Mouse (Mus musculus) heart, embryonic 14.5 days (tissue): ENCODE measurements around the gene Celf2. TPM values are rescaled to one million over a fixed set of nuclear protein-coding genes. Genes with fewer than 3 reads are reported as not detected.

Experiments
- ATAC-seq: fragments of 200-750 bp; cut with Nextera tagmentation; 2 replicates; pipeline ENCODE4 v1.8.0; 2017; ENCODE audit warnings: low read depth, moderate TSS enrichment; ENCODE audit not compliant: insufficient number of reproducible peaks, insufficient read depth, low FRiP score
- H3K27ac ChIP-seq, 2 experiments: fragments of 200-500 bp in 1 of 2; fragments of 300-500 bp in 1 of 2; sonication (generic) in 1 of 2; replicated peaks in 1 of 2; 2 replicates each; pipeline ENCODE4 v1.5.1; 2012 to 2014; ENCODE audit warnings: low read depth in 2 of 2, low read length in 2 of 2, control low read depth in 1 of 2, mild to moderate bottlenecking in 1 of 2, mixed read lengths in 1 of 2; ENCODE audit not compliant: control insufficient read depth in 1 of 2, insufficient read depth in 1 of 2
- H3K27me3 ChIP-seq: fragments of 300-500 bp; sonication (generic); 2 replicates; pipeline ENCODE4 v1.6.1; 2014; ENCODE audit warnings: mild to moderate bottlenecking, low read length, control low read depth; ENCODE audit not compliant: control insufficient read depth, insufficient read depth
- H3K36me3 ChIP-seq: fragments of 300-500 bp; sonication (generic); 2 replicates; pipeline ENCODE4 v1.6.1; 2014; ENCODE audit warnings: mild to moderate bottlenecking, control low read depth, low read length, mixed read lengths; ENCODE audit not compliant: control insufficient read depth, insufficient read depth
- H3K4me1 ChIP-seq, 2 experiments: fragments of 200-500 bp in 1 of 2; fragments of 300-500 bp in 1 of 2; sonication (generic) in 1 of 2; 2 replicates each; pipeline ENCODE4 v1.6.1; 2012 to 2014; ENCODE audit warnings: low read length in 2 of 2, control low read depth in 1 of 2, mixed read lengths in 1 of 2; ENCODE audit not compliant: control insufficient read depth in 2 of 2, insufficient read depth in 2 of 2
- H3K4me2 ChIP-seq: fragments of 300-500 bp; sonication (generic); 2 replicates; pipeline ENCODE4 v1.6.1; 2014; ENCODE audit warnings: mild to moderate bottlenecking, low read length
- H3K4me3 ChIP-seq, 2 experiments: fragments of 200-500 bp in 1 of 2; fragments of 300-500 bp in 1 of 2; sonication (generic) in 1 of 2; 2 replicates each; pipeline ENCODE4 v1.5.1; 2012 to 2014; ENCODE audit warnings: low read length in 2 of 2, mild to moderate bottlenecking in 2 of 2, control low read depth in 1 of 2, low read depth in 1 of 2, moderate library complexity in 1 of 2; ENCODE audit not compliant: control insufficient read depth in 1 of 2, insufficient read depth in 1 of 2
- H3K9ac ChIP-seq: fragments of 300-500 bp; sonication (generic); 2 replicates; pipeline ENCODE4 v1.6.1; 2014; ENCODE audit warnings: mild to moderate bottlenecking, low read length
- H3K9me3 ChIP-seq: fragments of 300-500 bp; sonication (generic); 2 replicates; pipeline ENCODE4 v1.6.1; 2016; ENCODE audit warnings: low read length, control low read depth; ENCODE audit not compliant: control insufficient read depth
- WGBS: fragments of 180-500 bp; shearing (Covaris S2); extraction: QIAGEN DNeasy Blood & Tissue Kit; methylation state at CpG from one replicate; pipeline ENCODE4 v1.1.7; 2014; 5-methylcytosine and 5-hydroxymethylcytosine counted together
- polyA plus RNA-seq: library from polyadenylated mRNA; unstranded; fragments of >200 nt; fragmentation: Nextera tagmentation; extraction: Ambion mirVana; gene quantifications from 2 replicates; pipeline ENCODE4 v1.2.1, GENCODE M21; 2014

Gene Celf2
- polyA plus RNA-seq, 1 experiment from 2014 or later: 66.5 TPM

- Histone ChIP-seq H3K9ac (no peak overlapping the region), H3K4me3 (no peak overlapping the region), H3K27me3 (no peaks in the 10 kb centered on the region), H3K9me3 (no peaks in the 10 kb centered on the region), H3K27ac (no peak overlapping the region), H3K36me3 (0 out of 2 replicates have a peak, but pooled peaks cover 4% of the 10 kb centered on the region), H3K4me1 (no peaks in the 10 kb centered on the region), H3K4me2 (no peak overlapping the region)
- no peak for ATAC-seq
- 87% methylated on average over 6 of the region's 6 CpGs for WGBS
Observed at GRCm38 (mm10) chr2:7017384-7018113, 491.8 kb downstream of the Celf2 start.

DNA sequence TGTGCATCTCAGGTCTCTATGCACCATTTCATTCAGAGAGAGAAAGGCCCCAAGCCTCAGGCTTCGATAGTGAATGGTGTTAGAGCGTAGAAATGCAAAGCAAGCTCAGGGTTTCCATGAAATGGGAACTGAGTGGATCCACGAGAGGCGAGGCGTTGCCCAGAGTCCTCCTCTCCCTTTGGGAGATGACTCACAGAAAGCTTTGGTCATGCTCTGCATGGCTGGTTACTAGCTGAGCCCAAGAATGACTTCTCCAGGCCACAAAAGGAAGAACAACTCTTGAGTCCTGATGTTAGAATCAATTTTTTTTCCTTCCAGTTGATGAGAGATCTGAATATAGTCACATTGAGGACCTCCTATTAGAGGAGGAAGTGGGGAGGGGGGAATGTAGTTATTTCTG is 496.2 kb downstream of the Celf2 start:
- Histone ChIP-seq H3K27ac (no peak overlapping the region), H3K4me2 (no peak overlapping the region), H3K4me1 (no peaks in the 10 kb centered on the region), H3K9ac (no peak overlapping the region), H3K9me3 (no peaks in the 10 kb centered on the region), H3K4me3 (no peak overlapping the region), H3K36me3 (0 out of 2 replicates have a peak, but pooled peaks cover 3% of the 10 kb centered on the region), H3K27me3 (no peaks in the 10 kb centered on the region)
- no peak for ATAC-seq
- WGBS: 92% methylated on average over 5 of the region's 5 CpGs

GRCm38 (mm10) chr2:7006816-7007215 is 502.5 kb downstream of the Celf2 start:
- Histone ChIP-seq H3K9me3 (no peaks in the 10 kb centered on the region), H3K27me3 (no peaks in the 10 kb centered on the region), H3K4me3 (no peak overlapping the region), H3K27ac (no peak overlapping the region), H3K36me3 (no peaks in the 10 kb centered on the region), H3K4me1 (no peaks in the 10 kb centered on the region), H3K4me2 (no peak overlapping the region), H3K9ac (no peak overlapping the region)
- ATAC-seq: no peak
- 91% methylated on average over 3 of the region's 3 CpGs for WGBS

DNA sequence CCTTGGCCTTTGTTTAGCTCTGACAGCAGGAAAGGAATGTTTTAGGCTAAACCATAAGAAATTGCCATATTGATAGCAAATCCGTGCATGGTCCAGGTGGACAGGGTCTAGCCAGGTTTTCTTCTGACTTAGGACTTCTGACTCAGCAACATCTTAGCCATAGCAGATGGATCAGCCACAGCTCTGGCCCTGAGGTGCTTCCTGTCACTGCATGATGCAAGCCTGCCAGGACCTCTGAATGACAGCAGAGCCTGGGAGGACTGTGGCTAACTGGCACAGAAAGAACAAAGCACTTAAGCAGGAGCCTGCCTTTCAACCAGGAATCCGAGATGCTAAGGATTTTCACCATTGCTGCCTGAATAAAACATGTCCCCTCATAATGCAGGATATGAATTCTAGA is 507.4 kb downstream of the Celf2 start:
- no peaks in the 10 kb centered on the region for H3K27me3 ChIP-seq
- ATAC-seq: no peak
- WGBS: 36% methylated on average over 2 of the region's 2 CpGs
- no peaks in the 10 kb centered on the region for H3K9me3 ChIP-seq
- no peaks in the 10 kb centered on the region for H3K4me1 ChIP-seq
- H3K9ac ChIP-seq: no peak overlapping the region
- H3K36me3 ChIP-seq: no peaks in the 10 kb centered on the region
- H3K4me3 ChIP-seq: no peak overlapping the region
- H3K27ac ChIP-seq: no peak overlapping the region
- no peak overlapping the region for H3K4me2 ChIP-seq

DNA sequence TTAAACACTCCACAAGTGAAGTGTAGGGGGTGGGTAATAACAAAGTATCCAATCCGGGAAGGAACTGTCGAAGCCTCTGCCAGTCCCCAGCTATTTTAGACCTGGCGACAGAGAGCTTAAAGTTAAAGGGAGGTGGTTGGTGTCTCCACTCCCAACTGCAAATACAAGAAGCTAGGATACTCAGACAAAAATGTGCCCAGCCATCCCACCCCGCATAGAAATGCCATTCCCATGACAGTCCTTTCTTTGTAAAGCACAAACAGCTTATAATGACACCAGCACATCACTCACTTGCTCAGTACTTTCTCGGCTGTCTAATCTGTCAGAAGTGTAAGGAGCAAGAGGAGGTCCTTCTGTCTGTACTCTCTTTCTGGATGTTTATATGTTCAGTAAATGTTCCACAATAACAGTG is 518.3 kb downstream of the Celf2 start:
- peaks cover 6 to 21% of the 10 kb centered on the region in 2 experiments for H3K4me1 ChIP-seq
- 26% methylated on average over 5 of the region's 5 CpGs for WGBS
- no peak overlapping the region for H3K4me3 ChIP-seq
- no peaks in the 10 kb centered on the region for H3K9me3 ChIP-seq
- peak; percentile 54 for ATAC-seq
- no peak overlapping the region for H3K9ac ChIP-seq
- no peaks in the 10 kb centered on the region for H3K36me3 ChIP-seq
- H3K27ac ChIP-seq: peak overlapping the region; percentile 60 to 82
- no peaks in the 10 kb centered on the region for H3K27me3 ChIP-seq
- peak overlapping the region; percentile 44 for H3K4me2 ChIP-seq

DNA sequence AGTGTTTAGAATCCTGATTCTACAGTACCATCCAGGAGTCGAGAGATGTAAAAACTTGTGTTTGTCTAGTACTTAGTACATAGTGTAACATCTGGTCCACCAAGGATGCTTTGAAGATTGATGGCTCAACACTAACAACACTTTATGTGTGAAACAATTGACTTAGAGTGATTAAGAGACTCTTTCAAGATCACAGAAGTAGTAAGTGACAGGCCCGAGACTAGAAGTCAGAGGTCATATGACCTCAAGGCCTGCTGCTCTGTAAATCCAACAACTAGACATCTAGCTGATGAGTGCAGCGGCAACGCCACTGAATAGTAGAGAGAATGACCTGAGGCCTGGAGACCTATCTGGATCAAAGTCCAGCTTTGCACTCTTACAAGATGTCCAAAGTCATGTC is 523.7 kb downstream of the Celf2 start:
- no peak overlapping the region for H3K27ac ChIP-seq
- no peaks in the 10 kb centered on the region for H3K36me3 ChIP-seq
- H3K27me3 ChIP-seq: no peaks in the 10 kb centered on the region
- H3K4me3 ChIP-seq: no peak overlapping the region
- 80% methylated on average over 4 of the region's 4 CpGs for WGBS
- no peaks in the 10 kb centered on the region for H3K9me3 ChIP-seq
- H3K4me2 ChIP-seq: no peak overlapping the region
- peaks cover 5 to 13% of the 10 kb centered on the region in 2 experiments for H3K4me1 ChIP-seq
- H3K9ac ChIP-seq: no peak overlapping the region
- ATAC-seq: no peak

GRCm38 (mm10) chr2:6983902-6984301 is 525.5 kb downstream of the Celf2 start:
- H3K4me1 ChIP-seq: no peaks in the 10 kb centered on the region
- 87% methylated on average over 6 of the region's 6 CpGs for WGBS
- no peak for ATAC-seq

GRCm38 (mm10) chr2:6976300-6976699 is 533.1 kb downstream of the Celf2 start:
- H3K9me3 ChIP-seq: no peaks in the 10 kb centered on the region
- H3K27me3 ChIP-seq: no peaks in the 10 kb centered on the region
- WGBS: 91% methylated on average over 2 of the region's 2 CpGs
- no peak overlapping the region for H3K4me2 ChIP-seq
- no peak overlapping the region for H3K27ac ChIP-seq
- no peaks in the 10 kb centered on the region for H3K36me3 ChIP-seq
- no peaks in the 10 kb centered on the region for H3K4me1 ChIP-seq
- H3K4me3 ChIP-seq: no peak overlapping the region
- no peak overlapping the region for H3K9ac ChIP-seq
- ATAC-seq: no peak

More at GRCm38 (mm10) chr2:6983902-6984301, 525.5 kb downstream of the Celf2 start:
- Histone ChIP-seq H3K4me3 (no peak overlapping the region), H3K4me2 (no peak overlapping the region), H3K9me3 (no peaks in the 10 kb centered on the region), H3K27me3 (no peaks in the 10 kb centered on the region), H3K27ac (no peak overlapping the region), H3K9ac (no peak overlapping the region), H3K36me3 (no peaks in the 10 kb centered on the region)
